Mouse (Mus musculus) kidney, postnatal 25 days (tissue): Measurements from ENCODE around the gene Adgrl3.

Experiments used
- DNase-seq, 2 experiments: peaks; one replicate each; pipeline ENCODE4 v3.0.0; 2021; ENCODE audit warnings: mixed read lengths in 2 of 2

Gene Adgrl3

DNA sequence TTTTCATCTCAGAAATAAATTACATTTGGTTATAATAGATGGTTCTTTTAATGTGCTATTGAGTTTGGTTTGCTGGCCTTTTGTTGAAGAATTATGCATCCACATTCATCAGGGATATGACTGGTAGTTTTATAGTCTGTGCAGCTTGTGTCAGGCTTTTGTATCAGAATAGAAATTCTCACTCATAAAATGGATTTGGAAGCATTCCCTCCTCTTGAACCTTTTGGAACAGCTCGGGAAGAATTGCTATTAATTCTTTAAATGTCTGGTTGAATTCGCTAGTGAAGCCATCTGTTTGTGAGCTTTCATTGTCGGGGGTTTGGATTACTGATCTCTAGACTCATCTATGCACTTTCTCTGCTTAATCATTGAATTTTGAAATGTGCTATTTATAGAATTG, 666.3 kb downstream of the Adgrl3 start:
- no peak for DNase-seq

DNA sequence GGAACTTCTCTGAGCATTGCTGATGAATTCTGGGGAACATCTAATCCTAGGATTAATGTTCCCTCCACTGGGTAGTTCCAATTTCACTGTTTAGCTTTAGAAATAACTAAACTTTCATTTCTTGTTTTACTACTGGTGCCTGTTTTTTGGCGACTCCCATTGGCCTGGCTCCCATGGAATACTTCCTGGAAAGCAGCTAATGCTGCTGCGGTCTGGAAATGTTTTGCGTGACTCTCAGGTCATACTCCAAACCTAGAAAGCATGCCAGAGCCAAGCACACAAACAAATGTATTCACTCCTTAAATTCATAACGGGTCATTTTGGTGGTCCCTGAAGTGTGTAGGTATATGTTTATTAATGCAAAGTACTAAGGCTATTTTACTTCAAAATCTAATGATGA, 666.9 kb downstream of the Adgrl3 start:
- peak; percentile 4 to 31 for DNase-seq

DNA sequence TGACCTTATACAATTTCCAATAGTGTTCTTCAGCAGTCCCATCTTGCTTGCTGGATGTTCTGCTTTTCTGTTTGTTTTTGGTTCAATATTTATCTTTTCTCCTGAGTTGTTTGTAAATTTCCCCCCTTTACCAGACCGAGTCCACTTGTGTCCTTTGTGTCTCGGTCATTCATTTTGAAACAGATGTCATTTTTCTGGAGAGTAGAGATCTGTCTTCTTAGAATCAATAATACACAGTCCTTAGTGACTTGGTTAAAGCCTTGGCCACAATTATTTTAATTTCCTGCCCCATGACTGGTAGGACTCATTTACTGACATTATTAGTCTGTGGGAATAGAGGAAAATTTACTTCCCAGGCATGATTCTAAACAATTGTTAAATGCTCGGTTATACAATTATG, 709.7 kb downstream of the Adgrl3 start:
- no peak for DNase-seq

DNA sequence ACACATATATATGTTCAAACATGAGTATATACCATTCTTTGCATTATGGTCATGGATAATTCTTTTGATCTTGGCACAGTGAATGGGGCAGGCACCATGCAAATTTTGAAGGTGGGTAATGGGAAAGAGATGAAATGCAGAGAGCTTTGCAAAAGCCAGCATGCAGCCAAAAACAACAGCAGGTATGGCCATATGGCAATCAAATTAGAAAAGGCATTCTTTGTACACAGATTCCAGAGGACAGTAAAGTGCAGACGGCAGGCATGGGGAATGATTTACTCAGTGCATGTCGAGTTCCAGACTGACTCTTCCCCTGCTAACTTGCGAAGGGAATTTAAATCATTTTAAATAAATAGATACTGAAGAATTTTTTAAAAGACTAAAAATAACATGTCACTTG, 716.1 kb downstream of the Adgrl3 start:
- no peak for DNase-seq

DNA sequence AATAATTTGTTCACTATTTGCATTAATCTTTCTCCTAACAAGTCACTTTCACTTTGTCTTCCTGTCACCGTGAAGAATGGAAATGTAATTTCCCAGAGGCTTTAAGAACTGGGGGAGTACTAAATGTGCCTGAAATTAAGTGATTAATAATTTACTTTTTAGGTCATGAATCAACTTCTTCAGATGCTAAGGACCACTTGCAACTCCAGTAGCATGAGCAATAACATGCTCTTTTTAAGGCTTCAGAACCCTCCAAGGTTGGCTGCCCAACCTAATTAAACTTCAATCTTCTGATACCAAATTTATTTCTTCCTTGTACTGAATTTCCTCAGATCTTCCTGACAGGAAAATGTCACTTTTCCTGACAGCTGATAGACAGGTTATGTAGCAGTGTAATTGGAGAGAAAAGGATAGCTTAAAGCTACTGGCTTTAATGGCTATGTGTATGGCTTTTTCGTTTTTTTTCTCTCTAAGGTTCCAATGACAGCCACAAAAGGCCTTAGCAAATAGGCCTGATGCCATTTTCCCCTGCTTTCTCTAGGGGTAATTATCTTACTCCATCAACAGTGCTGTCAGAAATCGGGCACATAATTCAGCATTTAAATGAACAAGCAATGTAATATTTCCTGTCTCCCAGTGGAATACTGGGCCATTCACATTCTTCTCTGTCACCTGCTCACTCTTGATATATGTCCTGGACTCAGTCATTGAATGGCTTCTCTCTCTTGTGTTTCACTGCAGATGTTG, 718.5 kb downstream of the Adgrl3 start:
- no peak for DNase-seq

DNA sequence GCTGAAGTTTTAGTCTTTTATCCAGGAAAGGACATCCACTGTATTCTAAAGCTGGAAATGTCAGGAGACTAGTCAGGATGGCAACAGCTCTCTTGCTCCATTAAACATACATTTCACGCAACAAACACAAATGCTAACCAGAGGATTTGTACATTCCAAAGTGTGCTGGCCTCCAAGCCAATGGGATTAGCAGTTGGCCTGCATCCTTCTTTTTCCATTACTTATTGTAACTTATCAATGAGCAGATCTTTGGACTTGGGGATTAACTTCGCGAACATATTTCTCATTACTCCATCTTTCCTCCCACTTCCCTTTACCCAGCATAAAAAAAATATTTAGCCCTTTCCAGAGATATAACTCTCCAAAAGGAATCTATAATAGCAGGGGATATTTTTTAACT, 732.5 kb downstream of the Adgrl3 start:
- DNase-seq, result no peak

DNA sequence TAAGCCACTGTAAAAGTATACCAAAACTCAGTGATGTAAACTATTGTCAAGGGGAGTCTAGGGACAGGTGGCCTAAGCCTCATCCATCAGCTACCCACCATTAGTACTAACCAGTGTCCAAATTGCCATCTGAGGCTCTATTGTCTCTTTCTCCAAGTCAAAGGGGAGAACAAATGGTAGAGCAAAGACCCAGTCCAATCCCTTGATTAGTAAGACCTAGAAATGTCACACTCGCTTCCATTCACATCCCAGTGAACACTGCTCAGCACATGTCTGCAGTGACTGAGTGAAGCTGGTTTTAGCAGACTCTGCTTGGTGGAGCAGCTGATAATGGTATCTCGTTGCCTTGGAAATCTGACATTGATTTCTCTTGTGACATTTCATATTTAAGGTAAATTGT, 735.8 kb downstream of the Adgrl3 start:
- DNase-seq, result no peak

DNA sequence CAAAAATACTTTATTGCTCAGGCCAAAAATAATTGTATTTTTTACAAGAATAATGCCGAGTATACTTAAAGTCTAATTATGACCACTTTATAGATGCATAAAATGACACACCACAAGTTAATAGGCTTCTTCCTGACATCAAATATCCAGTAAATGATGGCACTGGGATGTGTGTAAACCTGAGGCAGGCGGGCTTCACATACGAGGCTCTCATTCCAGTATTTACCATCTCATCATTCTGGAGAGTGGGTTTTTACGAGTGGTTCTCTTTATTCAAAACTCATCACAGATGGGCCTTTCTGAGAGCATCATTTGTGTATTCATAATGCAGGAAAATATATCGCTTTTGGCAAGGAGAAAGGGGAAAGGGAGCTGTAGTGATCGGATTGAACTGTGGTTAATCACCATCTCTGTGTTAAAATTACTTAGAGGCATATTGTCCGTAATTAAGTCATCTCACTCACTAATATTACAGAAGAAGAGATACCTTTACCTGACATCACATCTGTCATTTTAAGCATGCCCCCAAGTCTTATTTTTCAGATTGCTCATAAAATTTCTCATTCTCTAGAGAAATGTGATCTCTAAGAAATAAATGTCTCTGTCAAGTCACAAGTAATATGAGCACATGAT, 737.3 kb downstream of the Adgrl3 start:
- no peak for DNase-seq

DNA sequence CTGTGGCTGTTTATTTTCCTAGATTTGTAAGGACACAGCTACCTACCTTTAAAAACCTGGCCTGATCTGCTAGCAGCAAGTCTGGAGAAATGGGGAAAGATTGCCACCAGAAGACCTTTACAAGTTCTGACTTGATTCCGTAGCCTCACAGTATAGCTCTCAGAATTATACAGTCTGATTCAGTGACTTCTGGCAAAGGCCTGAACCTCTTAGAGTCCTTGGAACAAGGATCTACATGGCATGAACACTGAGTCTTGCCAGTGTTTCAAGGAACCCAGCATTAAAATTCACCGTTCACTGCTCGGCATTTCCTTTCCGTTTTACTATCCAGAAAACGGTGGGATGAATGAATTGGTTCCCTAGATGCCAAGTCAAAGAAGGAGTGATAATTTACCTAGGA, 756.3 kb downstream of the Adgrl3 start:
- DNase-seq, result no peak

DNA sequence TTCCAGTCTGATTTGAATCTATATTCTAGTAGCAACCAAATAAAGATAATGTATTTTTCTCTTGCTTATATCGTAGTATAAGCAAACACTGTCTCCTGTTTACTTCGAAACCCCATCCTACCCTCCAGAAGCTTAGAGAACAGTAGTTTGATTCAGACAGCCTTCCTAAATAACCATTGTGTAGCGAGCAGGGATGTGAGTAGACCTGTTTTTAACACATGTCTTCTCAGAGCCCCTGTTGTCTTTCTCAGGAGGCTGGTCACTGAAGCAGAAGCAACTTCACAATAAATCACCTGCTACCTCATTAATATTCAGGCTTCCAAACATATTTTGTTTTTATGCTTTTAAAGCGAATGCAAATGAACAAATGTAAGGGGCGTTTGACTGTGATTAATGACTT, 756.8 kb downstream of the Adgrl3 start:
- DNase-seq, result no peak

DNA sequence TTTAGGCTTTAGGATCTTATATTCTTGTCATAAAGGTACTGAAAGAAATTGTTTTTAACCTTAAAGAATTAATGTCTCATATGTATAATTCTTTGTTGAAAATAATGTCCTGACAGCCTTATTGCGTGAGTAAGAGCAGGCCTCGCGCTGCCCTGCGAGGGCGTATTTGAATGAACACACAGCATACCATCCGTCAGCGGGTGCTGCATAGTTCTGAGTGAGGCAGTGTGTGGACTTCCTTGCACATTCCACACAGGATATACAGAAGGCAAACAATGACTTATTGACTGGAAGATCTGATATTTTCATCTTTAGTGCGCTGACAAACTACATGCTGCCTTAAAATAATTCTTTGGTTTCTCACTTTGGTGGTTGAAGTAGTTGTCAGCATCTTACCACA, 764.8 kb downstream of the Adgrl3 start:
- no peak for DNase-seq

DNA sequence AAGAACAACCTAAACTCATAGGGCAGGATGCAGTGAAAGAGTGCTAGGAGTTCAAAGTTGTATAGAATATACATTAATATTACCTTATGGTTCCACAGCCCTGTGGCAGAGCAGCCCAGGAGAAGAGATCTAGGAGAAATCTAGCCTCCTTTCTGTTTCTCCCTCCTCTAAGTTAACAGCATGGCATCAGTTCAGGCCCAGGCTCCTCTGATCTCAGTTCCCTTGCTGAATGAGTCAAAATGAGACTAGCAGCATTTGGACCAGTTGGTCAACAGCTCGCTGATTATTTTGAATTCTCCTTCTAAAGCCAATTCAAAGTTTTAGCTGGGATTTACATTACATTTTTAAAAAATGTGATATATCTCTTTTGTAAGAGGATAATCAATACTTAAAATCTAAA, 770.8 kb downstream of the Adgrl3 start:
- DNase-seq, result no peak

DNA sequence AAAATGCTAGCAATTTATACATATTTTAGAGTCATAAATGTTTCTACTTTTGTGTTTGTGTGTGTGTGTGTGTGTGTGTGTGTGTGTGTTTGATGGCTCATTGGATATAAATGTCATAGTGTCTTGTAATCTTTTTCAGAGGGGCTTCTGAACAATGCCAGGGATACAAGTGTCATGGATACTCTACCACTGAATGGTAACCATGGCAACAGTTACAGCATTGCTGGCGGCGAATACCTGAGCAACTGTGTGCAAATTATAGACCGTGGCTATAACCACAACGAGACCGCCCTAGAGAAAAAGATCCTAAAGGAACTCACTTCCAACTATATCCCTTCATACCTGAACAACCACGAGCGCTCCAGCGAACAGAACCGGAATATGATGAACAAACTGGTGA, 774.2 kb downstream of the Adgrl3 start:
- no peak for DNase-seq

DNA sequence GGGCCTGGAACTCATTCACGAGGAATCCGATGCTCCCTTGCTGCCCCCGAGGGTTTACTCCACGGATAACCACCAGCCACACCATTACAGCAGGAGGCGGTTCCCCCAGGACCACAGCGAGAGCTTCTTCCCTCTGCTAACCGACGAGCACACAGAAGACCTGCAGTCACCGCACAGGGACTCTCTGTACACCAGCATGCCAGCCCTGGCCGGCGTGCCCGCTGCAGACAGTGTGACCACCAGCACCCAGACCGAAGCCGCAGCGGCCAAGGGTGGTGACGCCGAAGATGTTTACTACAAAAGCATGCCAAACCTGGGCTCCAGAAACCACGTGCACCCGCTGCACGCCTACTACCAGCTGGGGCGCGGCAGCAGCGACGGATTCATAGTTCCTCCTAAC, 774.7 kb downstream of the Adgrl3 start:
- peak in 1 of 2 experiments; percentile 42 for DNase-seq

DNA sequence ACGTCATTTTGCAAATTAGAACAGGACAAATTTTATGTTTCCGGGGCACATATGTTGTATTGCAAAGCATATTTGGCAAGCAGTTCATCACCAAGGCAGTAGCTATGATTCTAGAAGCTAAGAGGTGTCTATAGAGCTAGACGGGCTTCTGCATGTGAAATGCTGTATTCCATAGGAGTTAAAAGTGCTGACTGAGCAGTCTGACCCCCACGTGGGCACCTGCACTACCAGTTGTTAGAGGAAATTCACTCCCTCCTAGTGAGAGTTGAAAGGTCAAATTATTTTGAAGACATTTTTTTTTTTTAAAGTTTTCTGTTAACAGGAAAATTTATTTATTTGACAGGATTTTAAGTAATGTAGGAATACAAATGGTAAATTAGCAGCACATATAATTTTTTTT, 776.2 kb downstream of the Adgrl3 start:
- no peak for DNase-seq

DNA sequence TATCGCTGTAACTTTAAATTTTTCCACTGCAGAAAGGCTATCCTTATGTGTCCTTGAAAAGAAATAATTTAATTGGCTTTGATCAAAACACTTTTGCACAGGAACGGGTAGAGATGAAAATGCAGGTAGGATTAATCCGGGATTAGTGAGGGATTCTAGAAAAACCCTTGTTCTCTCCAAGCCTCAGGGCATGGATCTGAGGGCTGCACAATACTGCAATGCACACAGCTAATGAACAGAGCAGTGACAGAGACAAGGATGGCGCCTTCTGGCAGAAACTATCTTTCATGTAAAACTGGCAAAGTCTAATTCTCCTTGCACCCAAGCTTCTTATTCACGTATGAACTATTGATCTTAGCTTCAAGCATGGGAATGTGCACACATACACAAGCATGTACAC, 791.0 kb downstream of the Adgrl3 start:
- no peak for DNase-seq

DNA sequence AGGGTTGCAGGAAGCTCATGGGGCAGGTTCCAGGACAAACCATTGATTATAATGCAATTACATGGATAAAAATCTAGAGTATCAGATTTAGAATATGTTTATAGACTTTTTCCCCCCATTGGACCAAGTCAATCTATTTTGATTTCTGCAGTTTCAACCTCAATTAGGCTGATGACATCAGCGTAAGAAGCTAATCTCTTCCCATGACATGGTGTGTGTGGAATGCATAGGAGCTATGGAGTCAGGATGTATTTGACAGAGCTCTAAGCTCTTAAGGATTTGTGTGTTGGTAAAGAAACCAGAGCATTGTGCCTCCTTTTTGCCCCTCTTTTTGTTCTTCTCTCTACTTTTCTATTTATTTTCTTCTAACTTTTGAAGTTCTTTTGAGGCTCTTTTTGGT, 812.1 kb downstream of the Adgrl3 start:
- no peak for DNase-seq

DNA sequence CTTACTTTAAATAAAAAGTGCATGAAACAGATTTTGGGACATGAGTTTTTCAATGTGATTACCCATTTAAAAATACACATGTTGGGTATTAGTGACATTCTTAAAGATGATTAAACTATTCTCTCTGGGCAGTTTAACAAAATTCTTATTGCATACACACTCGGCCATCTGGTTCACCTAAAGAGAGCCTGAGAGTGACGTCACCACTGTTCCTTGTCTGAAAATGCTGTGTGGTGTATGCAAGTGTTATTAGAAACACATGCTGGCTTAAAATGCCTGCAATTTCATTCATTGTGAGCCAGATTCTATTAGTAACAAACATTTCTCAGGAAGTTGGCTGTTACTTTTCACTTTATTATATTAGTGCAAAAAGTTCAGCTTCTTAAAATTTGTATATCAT, 812.7 kb downstream of the Adgrl3 start:
- no peak for DNase-seq

DNA sequence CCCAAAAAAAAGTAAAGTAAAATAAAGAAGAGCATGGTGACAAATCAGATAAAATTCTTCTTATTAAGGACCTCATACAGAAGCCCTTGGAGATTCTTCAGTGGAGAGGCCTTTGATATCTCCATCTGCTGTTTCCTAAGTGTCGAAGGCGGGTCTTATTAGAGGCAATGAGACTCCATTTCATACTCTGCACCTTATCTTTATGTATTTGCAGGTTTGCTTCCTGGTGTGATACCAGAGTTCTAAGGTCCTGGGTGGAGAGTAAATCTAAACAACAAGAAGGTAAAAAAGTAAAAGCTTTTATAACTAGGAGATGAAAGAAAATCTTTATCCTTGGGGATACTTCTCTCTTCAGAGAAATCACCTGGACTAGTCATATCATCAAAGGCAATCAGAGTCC, 817.9 kb downstream of the Adgrl3 start:
- no peak for DNase-seq

DNA sequence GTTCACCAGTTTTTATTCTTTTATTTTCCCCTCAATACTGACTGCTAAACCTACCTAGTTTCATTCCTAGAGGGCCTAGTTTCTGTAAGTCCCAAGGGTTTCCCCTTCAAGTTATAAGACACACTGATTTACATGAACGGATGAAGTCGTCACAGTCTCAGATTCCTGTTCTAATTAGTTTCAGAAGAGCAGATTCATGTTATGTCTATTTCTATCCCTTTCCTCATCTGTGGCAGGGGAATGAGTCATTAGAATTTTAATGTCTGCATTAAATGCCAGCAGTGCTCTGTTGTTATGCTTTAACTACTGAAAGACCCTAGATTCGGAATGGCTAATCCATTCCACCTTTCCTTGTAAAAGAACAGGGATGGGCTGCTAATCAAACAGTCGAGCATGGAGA, 823.9 kb downstream of the Adgrl3 start:
- DNase-seq, result no peak

DNA sequence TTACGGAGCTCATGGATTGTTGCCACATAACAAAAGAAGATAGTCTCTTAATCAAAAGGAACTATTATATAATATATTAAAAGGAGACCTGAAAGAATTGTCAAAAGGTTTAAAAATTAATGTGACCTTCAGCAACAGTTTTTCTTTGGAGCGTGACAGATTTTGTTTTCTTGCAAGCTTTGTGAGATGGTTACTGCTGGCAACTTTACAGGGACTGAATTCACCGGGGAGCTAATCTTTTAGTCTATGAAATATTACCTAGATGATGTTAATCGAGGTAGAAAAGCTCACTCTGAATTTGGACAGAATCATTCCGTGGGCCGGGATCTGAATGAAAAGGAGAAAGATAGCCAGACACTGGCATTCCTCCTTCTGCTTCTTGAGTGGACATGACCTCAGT, 850.4 kb downstream of the Adgrl3 start:
- no peak for DNase-seq
